Mouse (Mus musculus): ENCODE measurements around the gene Mtch1. TPM values are rescaled to one million over a fixed set of nuclear protein-coding genes. Genes with fewer than 3 reads are reported as not detected.

The Mtch1 gene
- total and polyA plus RNA-seq, 2 experiments from 2014 or later, result 517 to 605 TPM

GRCm38 (mm10) chr17:29300926-29301325 lies 46.8 kb downstream of the Mtch1 start:
- Histone ChIP-seq H3K9me3 (ENCODE audit: low read length) (no peaks in the 10 kb centered on the region), H3K4me3 (ENCODE audit: low read depth, low read length) (no peak overlapping the region), H3K36me3 (ENCODE audit: insufficient read depth, low read length) (peaks cover 44% of the 10 kb centered on the region), H3K4me2 (ENCODE audit: low read depth, low read length, poor library complexity, severe bottlenecking) (no peak overlapping the region), H3K4me1 (ENCODE audit: insufficient read depth, low read length) (no peaks in the 10 kb centered on the region), H3K27me3 (ENCODE audit: insufficient read depth, low read length) (no peaks in the 10 kb centered on the region), H3K27ac (ENCODE audit: low read depth, low read length) (no peak overlapping the region), H3K9ac (replicated peaks; ENCODE audit: low read length, poor library complexity, severe bottlenecking) (no peak overlapping the region)
- ATAC-seq (ENCODE audit: low FRiP score) (no peak), DNase-seq (ENCODE audit: low spot score) (no peak)
- WGBS, result 93% methylated on average over 7 of the region's 7 CpGs
- no peak for TF ChIP-seq CTCF (IDR thresholded peaks at IDR 0.05)

GRCm38 (mm10) chr17:29299282-29299681 lies 48.5 kb downstream of the Mtch1 start:
- H3K4me2 ChIP-seq (ENCODE audit: low read depth, low read length, poor library complexity, severe bottlenecking), result no peak overlapping the region
- TF ChIP-seq CTCF (IDR thresholded peaks at IDR 0.05), result no peak
- H3K9ac ChIP-seq (replicated peaks; ENCODE audit: low read length, poor library complexity, severe bottlenecking), result no peak overlapping the region
- DNase-seq (ENCODE audit: low spot score), result no peak
- no peak overlapping the region for H3K27ac ChIP-seq (ENCODE audit: low read depth, low read length)
- H3K9me3 ChIP-seq (ENCODE audit: low read length), result no peaks in the 10 kb centered on the region
- peaks cover 53% of the 10 kb centered on the region for H3K36me3 ChIP-seq (ENCODE audit: insufficient read depth, low read length)
- 82% methylated on average over 4 of the region's 4 CpGs for WGBS
- no peak overlapping the region for H3K4me3 ChIP-seq (ENCODE audit: low read depth, low read length)
- no peaks in the 10 kb centered on the region for H3K4me1 ChIP-seq (ENCODE audit: insufficient read depth, low read length)
- no peak for ATAC-seq (ENCODE audit: low FRiP score)
- no peaks in the 10 kb centered on the region for H3K27me3 ChIP-seq (ENCODE audit: insufficient read depth, low read length)

GRCm38 (mm10) chr17:29297813-29298212 lies 49.9 kb downstream of the Mtch1 start:
- H3K4me1 ChIP-seq (ENCODE audit: insufficient read depth, low read length), result no peaks in the 10 kb centered on the region
- H3K36me3 ChIP-seq (ENCODE audit: insufficient read depth, low read length), result peaks cover 60% of the 10 kb centered on the region
- H3K27me3 ChIP-seq (ENCODE audit: insufficient read depth, low read length), result no peaks in the 10 kb centered on the region
- DNase-seq (ENCODE audit: low spot score) (no peak), ATAC-seq (ENCODE audit: low FRiP score) (no peak)
- no peak overlapping the region for H3K9ac ChIP-seq (replicated peaks; ENCODE audit: low read length, poor library complexity, severe bottlenecking)
- no peak overlapping the region for H3K27ac ChIP-seq (ENCODE audit: low read depth, low read length)
- TF ChIP-seq CTCF (IDR thresholded peaks at IDR 0.05), result no peak
- H3K4me3 ChIP-seq (ENCODE audit: low read depth, low read length), result no peak overlapping the region
- no peak overlapping the region for H3K4me2 ChIP-seq (ENCODE audit: low read depth, low read length, poor library complexity, severe bottlenecking)
- WGBS, result 88% methylated on average over 6 of the region's 6 CpGs
- no peaks in the 10 kb centered on the region for H3K9me3 ChIP-seq (ENCODE audit: low read length)

GRCm38 (mm10) chr17:29297321-29297720 lies 50.4 kb downstream of the Mtch1 start:
- Histone ChIP-seq H3K27me3 (ENCODE audit: insufficient read depth, low read length) (no peaks in the 10 kb centered on the region), H3K4me3 (ENCODE audit: low read depth, low read length) (no peak overlapping the region), H3K9me3 (ENCODE audit: low read length) (no peaks in the 10 kb centered on the region), H3K9ac (replicated peaks; ENCODE audit: low read length, poor library complexity, severe bottlenecking) (no peak overlapping the region), H3K36me3 (ENCODE audit: insufficient read depth, low read length) (peaks cover 58% of the 10 kb centered on the region), H3K27ac (ENCODE audit: low read depth, low read length) (no peak overlapping the region), H3K4me1 (ENCODE audit: insufficient read depth, low read length) (no peaks in the 10 kb centered on the region), H3K4me2 (ENCODE audit: low read depth, low read length, poor library complexity, severe bottlenecking) (no peak overlapping the region)
- DNase-seq (ENCODE audit: low spot score), result no peak
- TF ChIP-seq CTCF (IDR thresholded peaks at IDR 0.05), result no peak
- WGBS, result 89% methylated on average over 10 of the region's 10 CpGs
- ATAC-seq (ENCODE audit: low FRiP score), result no peak

GRCm38 (mm10) chr17:29295835-29296234 lies 51.9 kb downstream of the Mtch1 start:
- ATAC-seq (ENCODE audit: low FRiP score), result no peak
- Histone ChIP-seq H3K27me3 (ENCODE audit: insufficient read depth, low read length) (no peaks in the 10 kb centered on the region), H3K9ac (replicated peaks; ENCODE audit: low read length, poor library complexity, severe bottlenecking) (no peak overlapping the region), H3K4me3 (ENCODE audit: low read depth, low read length) (no peak overlapping the region), H3K27ac (ENCODE audit: low read depth, low read length) (no peak overlapping the region), H3K36me3 (ENCODE audit: insufficient read depth, low read length) (peaks cover 48% of the 10 kb centered on the region), H3K4me1 (ENCODE audit: insufficient read depth, low read length) (no peaks in the 10 kb centered on the region), H3K9me3 (ENCODE audit: low read length) (no peaks in the 10 kb centered on the region), H3K4me2 (ENCODE audit: low read depth, low read length, poor library complexity, severe bottlenecking) (no peak overlapping the region)
- TF ChIP-seq CTCF (IDR thresholded peaks at IDR 0.05), result no peak
- no peak for DNase-seq (ENCODE audit: low spot score)
- WGBS, result 70% methylated on average over 5 of the region's 5 CpGs

- no peak overlapping the region for H3K4me2 ChIP-seq (ENCODE audit: low read depth, low read length, poor library complexity, severe bottlenecking)
- DNase-seq (ENCODE audit: low spot score), result no peak
- peak; percentile 32 for TF ChIP-seq CTCF (IDR thresholded peaks at IDR 0.05)
- H3K27ac ChIP-seq (ENCODE audit: low read depth, low read length), result no peak overlapping the region
- 81% methylated on average over 9 of the region's 9 CpGs for WGBS
- H3K27me3 ChIP-seq (ENCODE audit: insufficient read depth, low read length), result no peaks in the 10 kb centered on the region
- no peak for ATAC-seq (ENCODE audit: low FRiP score)
- no peaks in the 10 kb centered on the region for H3K9me3 ChIP-seq (ENCODE audit: low read length)
- H3K4me1 ChIP-seq (ENCODE audit: insufficient read depth, low read length), result no peaks in the 10 kb centered on the region
- peaks cover 35% of the 10 kb centered on the region for H3K36me3 ChIP-seq (ENCODE audit: insufficient read depth, low read length)
- no peak overlapping the region for H3K9ac ChIP-seq (replicated peaks; ENCODE audit: low read length, poor library complexity, severe bottlenecking)
- H3K4me3 ChIP-seq (ENCODE audit: low read depth, low read length), result no peak overlapping the region
Measured at GRCm38 (mm10) chr17:29293807-29294605, 53.7 kb downstream of the Mtch1 start.

All from midbrain, postnatal 0 days (tissue).